Mouse (Mus musculus): ENCODE results near the gene Fv1.
"Not testable (repeated sequence)": the region's sequence is repeated elsewhere in the genome, so short reads cannot be mapped to it uniquely, and the experiment has no call there.

Gene Fv1

DNA sequence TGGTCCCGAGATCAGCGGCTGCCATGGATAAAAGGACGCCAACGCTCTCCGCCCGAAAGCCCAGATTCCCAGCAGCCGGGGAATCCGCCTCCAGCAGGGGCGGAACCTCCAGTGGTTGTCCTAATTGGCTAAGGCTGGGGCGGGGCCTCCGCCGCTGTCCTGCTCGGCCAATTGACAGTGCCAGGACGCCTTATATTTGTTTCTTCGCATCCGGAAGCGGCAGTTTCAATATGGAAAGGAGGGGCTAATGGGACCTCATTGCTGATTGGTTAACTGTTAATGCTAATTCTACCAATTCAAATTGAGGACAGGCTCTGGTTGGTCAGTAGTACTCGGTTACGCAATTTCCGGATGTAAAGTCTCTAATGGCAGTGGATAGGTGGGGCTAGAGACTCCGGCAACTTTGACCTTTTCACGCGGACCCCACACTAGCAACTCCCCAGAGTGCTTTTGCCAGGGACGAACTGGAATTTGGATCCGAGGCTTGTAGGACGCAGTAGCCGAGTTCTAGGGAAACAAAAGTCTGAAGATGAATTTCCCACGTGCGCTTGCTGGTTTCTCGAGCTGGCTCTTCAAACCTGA, at the start of gene Fv1, which contains the start of gene Miip:
Fv1 (plus strand) TSS at position 530 of the 582 bp plus-strand sequence.
Miip (minus strand) TSS at position 367 of the 582 bp plus-strand sequence.
- Histone ChIP-seq H3K4me1 (replicated peaks; ENCODE audit: low read depth, low read length) (no peaks in the 10 kb centered on the region), H3K9me3 (ENCODE audit: low read length) (peaks cover 51% of the 10 kb centered on the region), H3K27me3 (ENCODE audit: insufficient read depth, low read length) (no peaks in the 10 kb centered on the region), H3K36me3 (ENCODE audit: insufficient read depth, low read length) (peaks cover 15% of the 10 kb centered on the region), H3K4me3 (replicated peaks; ENCODE audit: low read length) (peak within 1 kb of the TSS; percentile 74)
- TF ChIP-seq POU5F1 (IDR thresholded peaks at IDR 0.05; ENCODE audit: borderline replicate concordance, low read length) (no peak), CTCF (conservative IDR thresholded peaks at IDR 0.05; ENCODE audit: low read length) (no peak), NANOG (IDR thresholded peaks at IDR 0.05; ENCODE audit: borderline replicate concordance, low read length) (no peak)

DNA sequence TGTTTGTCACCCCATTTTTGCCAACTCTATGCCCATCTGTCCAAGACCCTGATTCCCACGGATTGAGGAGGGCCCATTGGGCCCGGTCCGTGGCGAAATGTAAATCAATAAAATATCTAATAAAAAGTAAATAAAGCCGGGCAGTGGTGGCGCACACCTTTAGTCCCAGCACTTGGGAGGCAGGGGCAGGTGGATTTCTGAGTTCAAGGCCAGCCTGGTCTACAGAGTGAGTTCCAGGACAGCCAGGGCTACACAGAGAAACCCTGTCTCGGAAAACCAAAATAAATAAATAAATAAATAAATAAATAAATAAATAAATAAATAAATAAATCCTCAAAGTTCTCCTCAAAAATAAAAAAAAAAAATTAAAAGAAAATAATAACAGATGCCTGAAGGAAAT, 49.1 kb upstream of the Fv1 start:
- H3K9me3 ChIP-seq (ENCODE audit: low read length): peaks cover 38% of the 10 kb centered on the region
- H3K36me3 ChIP-seq (ENCODE audit: insufficient read depth, low read length); H3K27me3 ChIP-seq (ENCODE audit: insufficient read depth, low read length); H3K4me1 ChIP-seq (replicated peaks; ENCODE audit: low read depth, low read length); H3K4me3 ChIP-seq (replicated peaks; ENCODE audit: low read length): not testable (repeated sequence)

DNA sequence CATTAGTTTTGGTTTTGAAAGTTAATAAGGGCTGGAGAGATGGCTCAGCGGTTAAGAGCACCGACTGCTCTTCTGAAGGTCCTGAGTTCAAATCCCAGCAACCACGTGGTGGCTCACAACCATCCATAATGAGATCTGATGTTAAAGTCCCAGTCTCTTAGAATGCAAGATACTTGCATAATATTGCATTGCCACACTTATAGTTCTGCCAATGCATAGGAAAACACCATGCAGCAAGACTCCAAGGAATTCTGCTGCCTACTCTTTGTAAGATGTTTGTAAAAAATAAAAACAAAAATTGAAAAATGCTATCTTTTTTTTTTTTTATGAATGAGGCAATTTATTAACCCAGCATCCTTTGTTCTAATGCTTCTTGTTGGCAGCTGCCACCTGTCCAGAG, 47.4 kb upstream of the Fv1 start:
- not testable (repeated sequence) for H3K27me3 ChIP-seq (ENCODE audit: insufficient read depth, low read length); H3K4me3 ChIP-seq (replicated peaks; ENCODE audit: low read length); H3K4me1 ChIP-seq (replicated peaks; ENCODE audit: low read depth, low read length)
- peaks cover 17% of the 10 kb centered on the region; the same call in 1 of the 2 replicates for H3K36me3 ChIP-seq (ENCODE audit: insufficient read depth, low read length)
- H3K9me3 ChIP-seq (ENCODE audit: low read length): peaks cover 36% of the 10 kb centered on the region

DNA sequence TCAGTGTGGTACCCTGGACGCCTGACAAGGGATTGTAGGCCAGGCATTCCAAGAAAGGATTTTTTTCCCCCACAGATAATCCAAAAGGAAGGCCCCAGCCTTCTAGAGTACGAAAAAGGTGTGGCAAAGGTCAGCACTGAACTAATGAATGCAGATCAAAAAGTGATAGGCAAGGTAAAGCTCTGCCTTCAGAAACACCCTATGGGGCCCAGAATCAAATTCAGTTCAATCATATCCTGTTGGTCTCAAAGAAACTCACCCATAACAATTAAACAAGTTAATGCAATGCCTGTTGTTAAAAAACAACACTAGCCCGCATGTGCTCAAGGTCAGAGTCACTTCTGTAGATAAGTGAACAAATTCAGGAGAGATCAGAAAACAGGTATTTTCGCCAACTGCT, 44.4 kb upstream of the Fv1 start:
- H3K36me3 ChIP-seq (ENCODE audit: insufficient read depth, low read length): peaks cover 25% of the 10 kb centered on the region
- H3K9me3 ChIP-seq (ENCODE audit: low read length): peaks cover 22% of the 10 kb centered on the region
- 0 out of 2 replicates have a peak, but pooled peaks cover 4% of the 10 kb centered on the region for H3K4me1 ChIP-seq (replicated peaks; ENCODE audit: low read depth, low read length)
- H3K27me3 ChIP-seq (ENCODE audit: insufficient read depth, low read length): no peaks in the 10 kb centered on the region
- TF ChIP-seq POU5F1 (IDR thresholded peaks at IDR 0.05; ENCODE audit: borderline replicate concordance, low read length) (no peak), CTCF (conservative IDR thresholded peaks at IDR 0.05; ENCODE audit: low read length) (no peak), NANOG (IDR thresholded peaks at IDR 0.05; ENCODE audit: borderline replicate concordance, low read length) (peak; percentile 74; the same call in 1 of the 2 replicates)
- H3K4me3 ChIP-seq (replicated peaks; ENCODE audit: low read length): no peak overlapping the region

DNA sequence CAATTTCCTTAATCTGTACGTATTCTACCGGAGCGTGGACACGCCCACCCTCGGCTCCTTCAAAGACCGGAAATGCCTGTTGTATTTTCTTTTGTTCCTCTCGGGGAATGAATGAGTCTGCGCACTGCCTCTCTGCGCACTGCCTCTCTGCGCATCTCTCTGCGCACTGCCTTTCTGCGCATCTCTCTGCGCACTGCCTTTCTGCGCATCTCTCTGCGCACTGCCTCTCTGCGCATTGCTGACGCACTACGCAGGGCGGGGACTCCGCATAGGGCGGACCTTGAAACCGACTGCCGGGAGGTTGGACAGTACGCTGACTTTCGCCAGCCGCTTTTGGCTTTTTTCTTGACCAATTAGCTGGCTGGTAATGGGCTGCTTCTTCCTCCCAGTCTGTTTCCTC, 29.5 kb upstream of the Fv1 start:
- H3K4me3 ChIP-seq (replicated peaks; ENCODE audit: low read length); H3K36me3 ChIP-seq (ENCODE audit: insufficient read depth, low read length); H3K9me3 ChIP-seq (ENCODE audit: low read length); H3K27me3 ChIP-seq (ENCODE audit: insufficient read depth, low read length); H3K4me1 ChIP-seq (replicated peaks; ENCODE audit: low read depth, low read length): not testable (repeated sequence)

DNA sequence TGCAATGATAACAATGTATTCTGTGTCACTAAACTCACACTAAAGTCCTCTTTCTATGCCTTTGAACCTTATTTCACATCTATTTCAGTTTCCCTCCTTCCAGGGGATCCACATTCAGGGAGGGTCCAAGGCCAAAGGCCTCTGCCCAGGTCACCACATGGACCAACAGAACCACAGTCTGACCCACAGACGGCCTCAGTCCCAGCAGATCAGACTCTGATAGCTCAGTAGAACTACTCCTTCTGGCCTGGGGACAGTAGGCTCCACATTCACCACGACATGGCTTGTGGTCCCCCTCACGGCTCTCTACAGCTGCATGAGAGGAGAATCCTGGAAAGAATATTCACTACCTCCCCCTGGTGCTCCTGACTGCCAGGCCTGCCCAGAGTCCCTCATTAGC, 25.9 kb upstream of the Fv1 start:
- TF ChIP-seq NANOG (IDR thresholded peaks at IDR 0.05; ENCODE audit: borderline replicate concordance, low read length) (no peak), POU5F1 (IDR thresholded peaks at IDR 0.05; ENCODE audit: borderline replicate concordance, low read length) (no peak)
- Histone ChIP-seq H3K9me3 (ENCODE audit: low read length) (no peaks in the 10 kb centered on the region), H3K4me1 (replicated peaks; ENCODE audit: low read depth, low read length) (peaks cover 11% of the 10 kb centered on the region), H3K4me3 (replicated peaks; ENCODE audit: low read length) (no peak overlapping the region), H3K27me3 (ENCODE audit: insufficient read depth, low read length) (no peaks in the 10 kb centered on the region), H3K36me3 (ENCODE audit: insufficient read depth, low read length) (no peaks in the 10 kb centered on the region; the same call in 1 of the 2 replicates)

DNA sequence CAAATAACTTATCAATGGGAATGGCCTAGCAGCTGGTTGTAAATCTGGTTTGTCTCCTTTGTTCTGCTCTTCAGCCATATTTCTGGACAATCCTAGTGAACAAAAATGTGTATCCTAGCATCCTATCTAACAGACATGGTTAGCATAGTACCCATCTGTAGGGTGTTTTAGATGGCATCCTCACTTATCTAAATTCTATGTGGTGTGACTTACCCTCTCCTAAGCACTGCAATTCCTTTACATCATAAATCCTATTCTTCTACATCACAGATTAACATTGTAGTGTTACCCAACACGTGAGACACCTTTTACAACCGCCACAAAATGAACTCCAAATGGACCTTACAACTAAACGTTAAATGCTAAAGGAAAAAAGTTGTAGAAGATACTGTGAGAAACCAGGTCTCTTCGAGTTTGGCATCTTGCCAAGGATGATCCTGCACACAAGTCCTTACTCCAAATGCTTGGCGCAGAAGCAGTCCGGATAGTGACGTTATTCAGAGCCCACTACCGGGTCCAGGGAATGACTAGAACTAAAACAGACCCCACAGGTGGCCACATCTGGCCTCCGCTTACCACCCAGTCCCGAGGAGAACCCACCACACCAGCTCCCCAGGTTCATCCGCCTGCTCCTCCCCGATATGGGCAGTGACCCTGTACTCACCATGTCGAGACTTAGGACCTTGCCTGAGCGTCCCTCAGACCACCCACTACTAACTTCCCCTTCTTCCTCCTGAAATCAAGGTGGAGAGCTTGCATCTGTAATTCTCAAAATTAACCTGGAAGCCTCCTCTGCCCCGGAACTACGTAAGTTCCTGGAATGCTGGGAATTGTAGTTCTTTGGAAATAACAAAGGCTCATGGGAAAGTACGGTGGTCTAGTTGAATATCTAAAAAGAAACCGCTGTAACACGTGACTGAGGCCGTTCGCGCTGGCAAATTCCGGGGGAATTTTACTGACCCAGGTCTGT, 20.9 kb upstream of the Fv1 start, which contains the start of gene Zfp933:
Zfp933 (minus strand) TSS at position 753 of the 970 bp plus-strand sequence.
- peak within 1 kb of the TSS; percentile 93 for H3K4me3 ChIP-seq (replicated peaks; ENCODE audit: low read length)
- TF ChIP-seq NANOG (IDR thresholded peaks at IDR 0.05; ENCODE audit: borderline replicate concordance, low read length) (no peak), POU5F1 (IDR thresholded peaks at IDR 0.05; ENCODE audit: borderline replicate concordance, low read length) (no peak), CTCF (conservative IDR thresholded peaks at IDR 0.05; ENCODE audit: low read length) (no peak)
- H3K9me3 ChIP-seq (ENCODE audit: low read length): peaks cover 4% of the 10 kb centered on the region; the same call in 1 of the 2 replicates
- peaks cover 15% of the 10 kb centered on the region for H3K4me1 ChIP-seq (replicated peaks; ENCODE audit: low read depth, low read length)
- H3K27me3 ChIP-seq (ENCODE audit: insufficient read depth, low read length): peaks cover 12% of the 10 kb centered on the region
- H3K36me3 ChIP-seq (ENCODE audit: insufficient read depth, low read length): no peaks in the 10 kb centered on the region; the same call in 1 of the 2 replicates

DNA sequence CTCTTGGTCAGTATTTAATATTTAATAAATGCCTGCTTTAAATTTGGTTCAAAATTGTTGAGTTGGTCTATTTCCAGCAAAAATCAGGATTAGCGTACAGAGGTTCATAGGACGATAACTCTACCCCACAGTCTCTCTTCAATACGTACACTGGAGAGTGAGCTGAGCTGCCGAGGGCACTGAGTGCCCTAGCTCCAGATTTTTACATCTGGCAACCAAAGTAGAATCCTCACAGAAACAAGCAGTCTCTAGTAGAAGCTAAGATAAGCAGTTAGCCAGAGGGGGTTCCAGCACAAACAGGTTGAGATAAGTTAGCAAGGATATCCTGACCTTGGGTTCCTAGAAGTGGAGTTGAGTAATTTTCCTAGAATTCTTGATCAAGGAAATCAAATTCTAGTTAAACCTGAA, 20.2 kb upstream of the Fv1 start:
- Histone ChIP-seq H3K9me3 (ENCODE audit: low read length) (peaks cover 4% of the 10 kb centered on the region; the same call in 1 of the 2 replicates), H3K4me3 (replicated peaks; ENCODE audit: low read length) (peak overlapping the region; percentile 93), H3K27me3 (ENCODE audit: insufficient read depth, low read length) (peaks cover 12% of the 10 kb centered on the region), H3K36me3 (ENCODE audit: insufficient read depth, low read length) (no peaks in the 10 kb centered on the region; the same call in 1 of the 2 replicates), H3K4me1 (replicated peaks; ENCODE audit: low read depth, low read length) (peaks cover 14% of the 10 kb centered on the region)
- TF ChIP-seq NANOG (IDR thresholded peaks at IDR 0.05; ENCODE audit: borderline replicate concordance, low read length) (no peak), POU5F1 (IDR thresholded peaks at IDR 0.05; ENCODE audit: borderline replicate concordance, low read length) (no peak), CTCF (conservative IDR thresholded peaks at IDR 0.05; ENCODE audit: low read length) (no peak)

DNA sequence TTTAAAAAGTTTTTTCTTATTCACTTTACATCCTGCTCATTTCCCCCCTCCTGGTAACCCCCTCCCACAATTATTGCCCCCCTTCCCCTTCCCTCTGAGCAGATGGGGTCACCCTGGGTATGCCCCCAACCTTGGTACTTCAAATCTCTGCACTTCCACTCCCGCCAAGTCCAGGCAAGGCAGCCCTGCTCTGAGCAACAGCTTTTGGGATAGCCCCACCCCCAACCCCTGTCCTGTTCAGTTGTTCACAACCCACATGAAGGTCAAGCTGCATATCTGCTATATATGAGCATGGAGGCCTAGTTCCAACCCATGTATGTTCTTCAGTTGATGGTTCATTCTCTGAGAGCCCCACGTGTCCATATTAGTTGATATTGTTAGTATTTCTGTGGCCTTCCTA, 18.0 kb upstream of the Fv1 start:
- TF ChIP-seq POU5F1 (IDR thresholded peaks at IDR 0.05; ENCODE audit: borderline replicate concordance, low read length) (no peak), NANOG (IDR thresholded peaks at IDR 0.05; ENCODE audit: borderline replicate concordance, low read length) (no peak), CTCF (conservative IDR thresholded peaks at IDR 0.05; ENCODE audit: low read length) (no peak)
- peaks cover 12% of the 10 kb centered on the region for H3K27me3 ChIP-seq (ENCODE audit: insufficient read depth, low read length)

More for the DNA sequence above, 18.0 kb upstream of the Fv1 start:
- H3K9me3 ChIP-seq (ENCODE audit: low read length): peaks cover 8% of the 10 kb centered on the region
- H3K4me1 ChIP-seq (replicated peaks; ENCODE audit: low read depth, low read length): peaks cover 14% of the 10 kb centered on the region
- H3K4me3 ChIP-seq (replicated peaks; ENCODE audit: low read length): no peak overlapping the region
- no peaks in the 10 kb centered on the region for H3K36me3 ChIP-seq (ENCODE audit: insufficient read depth, low read length)
